Mouse (Mus musculus) embryonic fibroblast, embryonic 13.5 days (primary cell): ENCODE data around the gene Hip1. TPM values are rescaled to one million over a fixed set of nuclear protein-coding genes. Genes with fewer than 3 reads are reported as not detected.

Experiments
- H3K27ac ChIP-seq: 2 replicates; pipeline ENCODE4 v1.5.1; 2012; ENCODE audit warnings: low read length, control low read depth, inconsistent platforms; ENCODE audit not compliant: insufficient read depth
- H3K4me1 ChIP-seq: 2 replicates; pipeline ENCODE4 v1.6.1; 2011; ENCODE audit warnings: low read length; ENCODE audit not compliant: control insufficient read depth, insufficient read depth
- H3K4me3 ChIP-seq: 2 replicates; pipeline ENCODE4 v1.5.1; 2011; ENCODE audit warnings: mild to moderate bottlenecking, control low read depth, low read length; ENCODE audit not compliant: insufficient read depth
- CTCF ChIP-seq: IDR thresholded peaks from 2 replicates; pipeline ENCODE4 v1.5.1; 2011; ENCODE audit warnings: mild to moderate bottlenecking, control low read depth, low read length, moderate library complexity, borderline replicate concordance; ENCODE audit not compliant: insufficient read depth
- POLR2A ChIP-seq: IDR thresholded peaks from 2 replicates; pipeline ENCODE4 v1.6.1; 2011; ENCODE audit warnings: low read depth, mild to moderate bottlenecking, control low read depth, low read length, moderate library complexity
- polyA plus RNA-seq: library from polyadenylated mRNA; stranded (reverse); fragments of >200 nt; gene quantifications from 2 replicates; pipeline ENCODE4 v1.2.4, GENCODE M21; 2011; ENCODE audit warnings: low read depth; ENCODE audit not compliant: missing spikeins, insufficient read length

Hip1 gene
- polyA plus RNA-seq, 1 experiment, result 44.2 TPM

DNA sequence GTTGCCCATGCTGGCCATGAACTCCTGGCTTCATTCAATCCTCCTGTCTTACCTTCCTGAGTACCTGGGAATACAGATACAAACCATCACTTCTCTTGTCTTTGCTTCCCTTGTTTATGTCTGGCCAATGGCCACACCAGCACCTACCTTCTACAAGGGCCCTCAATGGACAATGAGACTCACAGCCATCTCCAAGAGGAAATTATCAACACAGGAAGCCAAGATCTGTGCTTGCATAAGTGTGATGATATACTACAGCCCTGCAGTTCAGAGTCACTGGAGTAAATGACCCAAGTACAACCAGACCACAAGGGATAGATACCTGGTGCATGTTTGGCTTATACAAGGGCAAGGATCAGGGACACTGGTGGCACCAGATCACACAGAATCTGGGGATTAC, 9.1 kb downstream of the Hip1 start:
- TF ChIP-seq POLR2A (no peak), CTCF (no peak)
- Histone ChIP-seq H3K4me3 (no peak overlapping the region), H3K27ac (no peak overlapping the region), H3K4me1 (peaks cover 5% of the 10 kb centered on the region; the same call in 1 of the 2 replicates)

- Histone ChIP-seq H3K4me3 (no peak overlapping the region), H3K4me1 (peaks cover 5% of the 10 kb centered on the region; the same call in 1 of the 2 replicates), H3K27ac (no peak overlapping the region)
- no peak for TF ChIP-seq CTCF
- TF ChIP-seq POLR2A, result no peak
These were observed 11.5 kb downstream of the Hip1 start for GRCm38 (mm10) chr5:135533431-135533830.

GRCm38 (mm10) chr5:135531306-135531845, 13.5 kb downstream of the Hip1 start:
- Histone ChIP-seq H3K4me3 (no peak overlapping the region), H3K27ac (no peak overlapping the region), H3K4me1 (peaks cover 5% of the 10 kb centered on the region; the same call in 1 of the 2 replicates)
- TF ChIP-seq POLR2A (no peak), CTCF (no peak)

GRCm38 (mm10) chr5:135529964-135530363, 15.0 kb downstream of the Hip1 start:
- no peak overlapping the region for H3K4me3 ChIP-seq
- no peak overlapping the region for H3K27ac ChIP-seq
- peaks cover 5% of the 10 kb centered on the region; the same call in 1 of the 2 replicates for H3K4me1 ChIP-seq
- TF ChIP-seq CTCF, result no peak
- TF ChIP-seq POLR2A, result no peak

DNA sequence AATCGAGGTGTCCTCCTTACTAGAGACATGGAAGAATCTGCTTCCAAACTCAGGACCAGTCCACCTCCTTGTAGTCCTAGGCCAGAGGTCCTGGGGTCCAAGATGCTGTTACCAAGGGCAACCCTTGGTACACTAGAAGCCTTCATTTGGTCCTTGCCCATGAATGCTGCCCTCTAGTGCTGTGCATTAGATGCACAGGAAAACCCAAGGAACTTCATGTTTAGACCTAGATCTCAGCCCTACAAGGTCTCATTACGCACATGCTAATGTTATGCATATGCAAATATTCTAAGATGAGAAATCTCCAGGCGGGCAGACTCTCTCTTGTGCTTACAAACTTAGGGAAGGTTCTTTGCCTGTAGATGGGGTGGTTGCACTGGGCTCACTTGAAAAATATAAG, 15.6 kb downstream of the Hip1 start:
- no peak overlapping the region for H3K4me3 ChIP-seq
- TF ChIP-seq CTCF (no peak), POLR2A (no peak)
- H3K27ac ChIP-seq, result no peak overlapping the region

GRCm38 (mm10) chr5:135527986-135528385, 16.9 kb downstream of the Hip1 start:
- no peaks in the 10 kb centered on the region; the same call in 1 of the 2 replicates for H3K4me1 ChIP-seq
- no peak overlapping the region for H3K27ac ChIP-seq
- H3K4me3 ChIP-seq, result no peak overlapping the region
- TF ChIP-seq POLR2A (no peak), CTCF (no peak)

More for the DNA sequence above, 15.6 kb downstream of the Hip1 start:
- H3K4me1 ChIP-seq, result peaks cover 5% of the 10 kb centered on the region; the same call in 1 of the 2 replicates

DNA sequence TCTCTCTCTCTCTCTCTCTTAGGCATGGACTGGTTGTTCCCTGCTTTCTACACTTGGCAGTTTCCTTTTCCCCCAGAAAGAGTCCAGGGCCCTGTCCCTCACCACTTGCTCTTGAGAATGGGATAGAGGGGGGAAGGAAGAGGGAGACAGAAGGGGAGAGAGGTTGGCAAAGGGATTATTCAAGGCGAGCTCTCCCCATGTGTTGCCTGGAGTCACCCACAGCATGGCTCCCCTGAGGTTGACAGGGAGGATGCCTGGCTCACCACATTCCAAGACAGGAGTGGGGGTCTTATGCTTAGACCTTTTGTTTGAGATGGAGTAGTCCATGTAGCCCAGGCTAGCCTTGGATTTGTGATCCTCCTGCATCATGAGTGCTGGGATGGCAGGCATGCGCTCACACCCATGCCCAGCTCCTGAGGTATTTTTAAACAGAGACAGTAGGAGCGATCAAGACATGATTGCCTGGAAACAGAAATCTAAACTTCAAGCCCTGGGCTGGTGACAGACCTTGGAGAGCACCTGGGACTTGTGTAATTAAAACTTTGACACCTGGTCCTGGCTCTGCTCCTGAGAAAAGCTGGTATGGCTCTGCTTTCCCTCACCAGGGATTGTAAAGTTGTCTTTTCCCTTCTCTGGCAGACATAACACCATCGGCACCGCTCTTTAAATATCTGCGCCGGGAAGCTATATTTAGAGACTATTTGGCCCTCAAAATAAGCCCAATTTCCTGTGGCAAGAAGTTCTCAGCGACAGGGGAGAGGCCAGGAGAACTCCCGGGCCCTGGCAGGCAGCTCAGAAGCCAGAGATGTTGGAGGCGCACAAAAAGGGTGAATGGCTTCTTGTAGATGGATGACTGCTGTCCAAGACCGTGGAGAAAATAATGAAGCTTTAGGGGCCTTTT, 20.0 kb downstream of the Hip1 start:
- H3K4me3 ChIP-seq, result no peak overlapping the region
- 0 out of 2 replicates have a peak overlapping the region, but pooled peaks have one; percentile 9 for H3K27ac ChIP-seq
- peaks cover 6% of the 10 kb centered on the region; the same call in 1 of the 2 replicates for H3K4me1 ChIP-seq
- TF ChIP-seq CTCF (no peak), POLR2A (no peak)

GRCm38 (mm10) chr5:135524087-135524486, 20.8 kb downstream of the Hip1 start:
- H3K4me3 ChIP-seq, result no peak overlapping the region
- no peak overlapping the region for H3K27ac ChIP-seq
- peaks cover 6% of the 10 kb centered on the region; the same call in 1 of the 2 replicates for H3K4me1 ChIP-seq
- TF ChIP-seq POLR2A (no peak), CTCF (no peak)

- peaks cover 6% of the 10 kb centered on the region; the same call in 1 of the 2 replicates for H3K4me1 ChIP-seq
- no peak overlapping the region for H3K4me3 ChIP-seq
- H3K27ac ChIP-seq, result peak overlapping the region; percentile 65
- TF ChIP-seq POLR2A (no peak), CTCF (no peak)
These were observed 22.7 kb downstream of the Hip1 start for GRCm38 (mm10) chr5:135522111-135522722.
